Mouse (Mus musculus) CH12.LX (cell line): ENCODE measurements around the gene Elf1.
A peak's percentile ranks its signal among the peaks of the same experiment; 100 is the strongest.

Source experiments
- CTCF ChIP-seq, 2 experiments: IDR thresholded peaks in 1 of 2; conservative IDR thresholded peaks in 1 of 2; 2 replicates each; pipeline ENCODE4 v1.5.1; 2011 to 2012; ENCODE audit warnings: low read depth in 2 of 2, low read length in 2 of 2, improper control_type of control experiment in 1 of 2, inconsistent platforms in 1 of 2, mild to moderate bottlenecking in 1 of 2, moderate library complexity in 1 of 2
- EP300 ChIP-seq: IDR thresholded peaks from 2 replicates; pipeline ENCODE4 v1.6.1; 2011; ENCODE audit warnings: low read length, improper control_type of control experiment
- JUND ChIP-seq: conservative IDR thresholded peaks from 2 replicates; pipeline ENCODE4 v1.6.1; 2011; ENCODE audit warnings: low read depth, low read length, improper control_type of control experiment
- KAT2A ChIP-seq: IDR thresholded peaks from 2 replicates; pipeline ENCODE4 v1.6.1; 2012; ENCODE audit warnings: low read length, improper control_type of control experiment, inconsistent platforms; ENCODE audit not compliant: insufficient replicate concordance
- MEF2A ChIP-seq: IDR thresholded peaks from 2 replicates; pipeline ENCODE4 v1.6.1; 2014; ENCODE audit warnings: low read depth, mild to moderate bottlenecking, inconsistent platforms, low read length, improper control_type of control experiment, borderline replicate concordance
- MXI1 ChIP-seq: IDR thresholded peaks from 2 replicates; pipeline ENCODE4 v1.6.1; 2011; ENCODE audit warnings: mild to moderate bottlenecking, low read depth, low read length, improper control_type of control experiment
- PAX5 ChIP-seq: IDR thresholded peaks from 2 replicates; pipeline ENCODE4 v1.6.1; 2012; ENCODE audit warnings: low read length, inconsistent platforms, mixed read lengths
- POLR2A ChIP-seq: IDR thresholded peaks from 2 replicates; pipeline ENCODE4 v1.6.1; 2011; ENCODE audit warnings: low read depth, mild to moderate bottlenecking, improper control_type of control experiment, low read length
- TBP ChIP-seq: conservative IDR thresholded peaks from 2 replicates; pipeline ENCODE4 v1.6.1; 2011; ENCODE audit warnings: low read depth, low read length, improper control_type of control experiment
- ZC3H11A ChIP-seq: IDR thresholded peaks from 2 replicates; pipeline ENCODE4 v1.6.1; 2012; ENCODE audit warnings: low read depth, mild to moderate bottlenecking, inconsistent platforms, low read length, improper control_type of control experiment
- ZKSCAN1 ChIP-seq: IDR thresholded peaks from 2 replicates; pipeline ENCODE4 v1.6.1; 2012; ENCODE audit warnings: low read depth, inconsistent platforms, low read length, improper control_type of control experiment, borderline replicate concordance
- ZMIZ1 ChIP-seq: IDR thresholded peaks from 2 replicates; pipeline ENCODE4 v1.6.1; 2012; ENCODE audit warnings: low read depth, mild to moderate bottlenecking, inconsistent platforms, low read length, improper control_type of control experiment

DNA sequence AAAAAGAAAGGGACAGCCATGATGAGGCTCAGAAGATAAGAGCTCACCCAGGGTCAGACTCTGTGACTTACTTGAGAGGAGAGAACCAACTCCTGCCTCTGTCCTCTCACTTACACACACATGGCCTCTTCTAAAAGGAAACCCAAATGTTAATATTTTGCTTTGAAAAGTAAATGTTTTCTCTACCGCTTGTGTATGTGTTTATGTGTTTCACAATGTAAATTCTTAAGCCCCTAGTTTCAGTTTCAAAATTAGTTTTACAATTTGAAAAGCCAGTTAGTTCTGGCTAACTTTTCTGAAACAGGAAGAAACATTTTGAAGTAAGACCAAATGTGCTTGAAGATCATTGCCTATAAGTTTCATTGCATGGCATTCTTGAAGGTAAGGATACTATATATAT is 76.8 kb downstream of the Elf1 start:
- peak; percentile 78 for TF ChIP-seq JUND
- TF ChIP-seq EP300: peak; percentile 85
- no peak for TF ChIP-seq POLR2A
- TF ChIP-seq CTCF (conservative IDR thresholded peaks at IDR 0.05 in 1 of 2, IDR thresholded peaks at IDR 0.05 in 1 of 2; ENCODE audit: low read depth in 2 of 2, low read length in 2 of 2): no peak
- TF ChIP-seq ZMIZ1: no peak
- TF ChIP-seq KAT2A: no peak
- TF ChIP-seq ZKSCAN1: no peak
- TF ChIP-seq ZC3H11A: no peak
- TF ChIP-seq MXI1: no peak
- no peak for TF ChIP-seq TBP
- TF ChIP-seq PAX5: no peak
- no peak for TF ChIP-seq MEF2A
